Mouse (Mus musculus): ENCODE measurements around the gene Uba3. TPM values are rescaled to one million over a fixed set of nuclear protein-coding genes. Genes with fewer than 3 reads are reported as not detected.

The Uba3 gene
- polyA plus RNA-seq, 1 experiment: 14.6 TPM

GRCm38 (mm10) chr6:97227067-97227847 is 21.8 kb upstream of the Uba3 start:
- TF ChIP-seq CTCF (IDR thresholded peaks at IDR 0.05; ENCODE audit: insufficient read depth, low read length) (no peak), POLR2A (IDR thresholded peaks at IDR 0.05; ENCODE audit: borderline replicate concordance, extremely low read depth, low read depth, low read length) (no peak)
- no peak for DNase-seq
- H3K4me1 ChIP-seq (ENCODE audit: control insufficient read depth, insufficient read depth, low read length): peaks cover 6% of the 10 kb centered on the region; the same call in 1 of the 2 replicates
- WGBS: 96% methylated on average over 9 of the region's 9 CpGs
- H3K4me3 ChIP-seq (replicated peaks; ENCODE audit: extremely low read depth, low read depth, low read length): no peak overlapping the region

- Histone ChIP-seq H3K4me3 (replicated peaks; ENCODE audit: extremely low read depth, low read depth, low read length) (no peak overlapping the region), H3K4me1 (ENCODE audit: control insufficient read depth, insufficient read depth, low read length) (peaks cover 6% of the 10 kb centered on the region; the same call in 1 of the 2 replicates)
- TF ChIP-seq POLR2A (IDR thresholded peaks at IDR 0.05; ENCODE audit: borderline replicate concordance, extremely low read depth, low read depth, low read length) (no peak), CTCF (IDR thresholded peaks at IDR 0.05; ENCODE audit: insufficient read depth, low read length) (no peak)
- no peak for DNase-seq
- WGBS: 69% methylated on average over 1 of the region's 1 CpGs
Measured at GRCm38 (mm10) chr6:97226083-97226491, 20.6 kb upstream of the Uba3 start.

GRCm38 (mm10) chr6:97224505-97224904 is 19.1 kb upstream of the Uba3 start:
- TF ChIP-seq CTCF (IDR thresholded peaks at IDR 0.05; ENCODE audit: insufficient read depth, low read length) (no peak), POLR2A (IDR thresholded peaks at IDR 0.05; ENCODE audit: borderline replicate concordance, extremely low read depth, low read depth, low read length) (no peak)
- 95% methylated on average over 8 of the region's 8 CpGs for WGBS
- Histone ChIP-seq H3K4me3 (replicated peaks; ENCODE audit: extremely low read depth, low read depth, low read length) (no peak overlapping the region), H3K4me1 (ENCODE audit: control insufficient read depth, insufficient read depth, low read length) (peaks cover 6% of the 10 kb centered on the region; the same call in 1 of the 2 replicates)
- no peak for DNase-seq

GRCm38 (mm10) chr6:97223566-97223965 is 18.1 kb upstream of the Uba3 start:
- no peak for DNase-seq
- Histone ChIP-seq H3K4me1 (ENCODE audit: control insufficient read depth, insufficient read depth, low read length) (peaks cover 6% of the 10 kb centered on the region; the same call in 1 of the 2 replicates), H3K4me3 (replicated peaks; ENCODE audit: extremely low read depth, low read depth, low read length) (no peak overlapping the region)
- TF ChIP-seq POLR2A (IDR thresholded peaks at IDR 0.05; ENCODE audit: borderline replicate concordance, extremely low read depth, low read depth, low read length): no peak
- TF ChIP-seq CTCF (IDR thresholded peaks at IDR 0.05; ENCODE audit: insufficient read depth, low read length): no peak
- WGBS: 80% methylated on average over 4 of the region's 4 CpGs

GRCm38 (mm10) chr6:97222931-97223467 is 17.6 kb upstream of the Uba3 start:
- WGBS: 17% methylated on average over 5 of the region's 5 CpGs
- Histone ChIP-seq H3K4me1 (ENCODE audit: control insufficient read depth, insufficient read depth, low read length) (peaks cover 6% of the 10 kb centered on the region; the same call in 1 of the 2 replicates), H3K4me3 (replicated peaks; ENCODE audit: extremely low read depth, low read depth, low read length) (no peak overlapping the region)
- TF ChIP-seq POLR2A (IDR thresholded peaks at IDR 0.05; ENCODE audit: borderline replicate concordance, extremely low read depth, low read depth, low read length) (no peak), CTCF (IDR thresholded peaks at IDR 0.05; ENCODE audit: insufficient read depth, low read length) (no peak)
- no peak for DNase-seq

GRCm38 (mm10) chr6:97222321-97222720 is 16.9 kb upstream of the Uba3 start:
- WGBS: 59% methylated on average over 6 of the region's 6 CpGs
- Histone ChIP-seq H3K4me3 (replicated peaks; ENCODE audit: extremely low read depth, low read depth, low read length) (no peak overlapping the region), H3K4me1 (ENCODE audit: control insufficient read depth, insufficient read depth, low read length) (peaks cover 6% of the 10 kb centered on the region; the same call in 1 of the 2 replicates)
- DNase-seq: no peak
- TF ChIP-seq POLR2A (IDR thresholded peaks at IDR 0.05; ENCODE audit: borderline replicate concordance, extremely low read depth, low read depth, low read length) (no peak), CTCF (IDR thresholded peaks at IDR 0.05; ENCODE audit: insufficient read depth, low read length) (no peak)

GRCm38 (mm10) chr6:97221205-97222025 is 16.0 kb upstream of the Uba3 start:
- Histone ChIP-seq H3K4me1 (ENCODE audit: control insufficient read depth, insufficient read depth, low read length) (peaks cover 6% of the 10 kb centered on the region; the same call in 1 of the 2 replicates), H3K4me3 (replicated peaks; ENCODE audit: extremely low read depth, low read depth, low read length) (no peak overlapping the region)
- no peak for TF ChIP-seq CTCF (IDR thresholded peaks at IDR 0.05; ENCODE audit: insufficient read depth, low read length)
- no peak for TF ChIP-seq POLR2A (IDR thresholded peaks at IDR 0.05; ENCODE audit: borderline replicate concordance, extremely low read depth, low read depth, low read length)
- 59% methylated on average over 15 of the region's 15 CpGs for WGBS
- DNase-seq: no peak

- TF ChIP-seq POLR2A (IDR thresholded peaks at IDR 0.05; ENCODE audit: borderline replicate concordance, extremely low read depth, low read depth, low read length) (no peak), CTCF (IDR thresholded peaks at IDR 0.05; ENCODE audit: insufficient read depth, low read length) (no peak)
- no peak for DNase-seq
- Histone ChIP-seq H3K4me3 (replicated peaks; ENCODE audit: extremely low read depth, low read depth, low read length) (no peak overlapping the region), H3K4me1 (ENCODE audit: control insufficient read depth, insufficient read depth, low read length) (peaks cover 6% of the 10 kb centered on the region; the same call in 1 of the 2 replicates)
- 65% methylated on average over 5 of the region's 5 CpGs for WGBS
Measured at GRCm38 (mm10) chr6:97220672-97221071, 15.2 kb upstream of the Uba3 start.

GRCm38 (mm10) chr6:97216154-97216821 is 10.8 kb upstream of the Uba3 start:
- TF ChIP-seq CTCF (IDR thresholded peaks at IDR 0.05; ENCODE audit: insufficient read depth, low read length) (no peak), POLR2A (IDR thresholded peaks at IDR 0.05; ENCODE audit: borderline replicate concordance, extremely low read depth, low read depth, low read length) (no peak)
- 59% methylated on average over 4 of the region's 4 CpGs for WGBS
- no peak overlapping the region for H3K4me3 ChIP-seq (replicated peaks; ENCODE audit: extremely low read depth, low read depth, low read length)
- DNase-seq: no peak
- H3K4me1 ChIP-seq (ENCODE audit: control insufficient read depth, insufficient read depth, low read length): peaks cover 10% of the 10 kb centered on the region

Data from lung, adult 2 months (tissue).